Mouse (Mus musculus) activated CD4-positive, CD25-positive, alpha-beta regulatory T cell (primary cell): ENCODE data around the gene Pcdh7. TPM values are rescaled to one million over a fixed set of nuclear protein-coding genes. Genes with fewer than 3 reads are reported as not detected.

Experiments
- polyA plus RNA-seq, 2 experiments: library from polyadenylated mRNA; unstranded; fragments of 100-300 nt; shearing (Covaris generic); gene quantifications; one replicate each; pipeline ENCODE4 v1.2.1; 2017

Gene Pcdh7
- under 1 TPM; 0.08 to 0.39 TPM for polyA plus RNA-seq

DNA sequence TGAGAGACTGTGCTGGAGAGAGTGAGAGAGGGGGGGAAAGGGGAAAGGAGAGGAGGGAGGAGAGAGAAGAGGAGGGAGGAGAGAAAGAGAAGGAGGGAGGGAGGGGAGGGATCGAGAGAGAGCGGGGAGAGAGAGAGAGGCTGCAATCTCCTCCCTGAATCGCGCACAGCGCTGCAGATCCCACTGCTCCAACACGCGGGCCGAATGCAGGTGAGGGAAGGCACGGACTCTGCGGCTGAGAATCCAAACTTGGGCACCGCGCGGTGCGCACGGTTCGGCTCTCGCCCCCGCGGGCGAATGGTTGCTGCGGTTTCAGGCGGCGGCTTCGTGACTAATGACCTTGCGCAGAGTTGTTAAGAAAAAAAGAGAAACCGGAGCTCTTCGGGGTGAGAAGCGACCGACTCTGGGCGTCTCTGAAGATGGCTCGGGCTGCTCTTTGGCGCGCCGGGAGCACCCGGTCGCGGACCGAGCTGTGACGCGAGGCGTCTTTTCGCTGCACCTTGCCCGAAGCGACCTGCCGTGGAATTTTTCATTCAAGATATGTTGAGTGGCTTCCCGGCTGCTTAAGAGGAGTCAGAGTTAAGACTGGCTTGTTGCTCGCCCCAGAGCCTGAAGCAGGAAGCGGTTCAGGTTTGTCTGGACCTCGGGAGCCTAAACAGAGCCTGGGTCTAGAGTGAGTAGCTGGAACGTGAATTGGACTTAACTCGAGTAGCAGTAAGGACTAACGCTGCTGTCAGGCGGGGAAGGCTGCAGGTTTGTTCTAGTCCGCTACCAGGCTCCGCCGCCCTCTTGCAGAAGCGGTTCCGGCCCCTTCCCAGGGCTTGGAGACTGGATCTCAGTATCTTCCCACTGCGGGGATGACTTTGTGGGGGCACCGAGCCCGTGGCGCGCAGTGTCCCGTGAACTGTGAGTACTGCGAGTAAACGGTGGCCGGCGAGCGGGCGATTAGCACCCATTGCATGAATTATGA, at the start of gene Pcdh7:
Gene Pcdh7, plus strand, starts transcription at position 62 of the 970 bp plus-strand sequence.

